Mouse (Mus musculus) gastrocnemius, adult 18-20 months (tissue): ENCODE results near the gene 1700018B08Rik. TPM values are rescaled to one million over a fixed set of nuclear protein-coding genes. Genes with fewer than 3 reads are reported as not detected.

Experiments
- DNase-seq: peaks from one replicate; pipeline ENCODE4 v3.0.0; 2021; ENCODE audit warnings: low spot score
- total RNA-seq, 2 experiments: library from RNA; stranded (reverse); gene quantifications; 2 replicates each; pipeline ENCODE4 v1.2.3; 2021

The 1700018B08Rik gene
- total RNA-seq, 2 experiments from 2014 or later = not detected

GRCm38 (mm10) chr8:121562941-121563351, 18.8 kb upstream of the 1700018B08Rik start:
- peak; percentile 95 for DNase-seq

GRCm38 (mm10) chr8:121561636-121562345, 17.7 kb upstream of the 1700018B08Rik start:
- peak; percentile 86 for DNase-seq

- no peak for DNase-seq
These were observed 16.4 kb upstream of the 1700018B08Rik start for GRCm38 (mm10) chr8:121560432-121561100.

GRCm38 (mm10) chr8:121559801-121560200, 15.7 kb upstream of the 1700018B08Rik start:
- DNase-seq = no peak

GRCm38 (mm10) chr8:121558538-121558937, 14.4 kb upstream of the 1700018B08Rik start:
- DNase-seq = no peak

GRCm38 (mm10) chr8:121557746-121558145, 13.6 kb upstream of the 1700018B08Rik start:
- DNase-seq = no peak

GRCm38 (mm10) chr8:121553831-121554475, 9.8 kb upstream of the 1700018B08Rik start:
- no peak for DNase-seq

GRCm38 (mm10) chr8:121552506-121552905, 8.4 kb upstream of the 1700018B08Rik start:
- DNase-seq = no peak

- peak; percentile 88 for DNase-seq
These were observed 7.2 kb upstream of the 1700018B08Rik start for GRCm38 (mm10) chr8:121551065-121551985.

- no peak for DNase-seq
These were observed 5.9 kb upstream of the 1700018B08Rik start for GRCm38 (mm10) chr8:121550056-121550455.

- peak; percentile 75 for DNase-seq
These were observed 3.0 kb upstream of the 1700018B08Rik start for GRCm38 (mm10) chr8:121547132-121547531.

GRCm38 (mm10) chr8:121544936-121545335, 816 bp upstream of the 1700018B08Rik start:
- no peak for DNase-seq

GRCm38 (mm10) chr8:121542901-121543300, 1.2 kb downstream of the 1700018B08Rik start:
- no peak for DNase-seq

- DNase-seq = no peak
These were observed 2.3 kb downstream of the 1700018B08Rik start for GRCm38 (mm10) chr8:121541862-121542261.

- DNase-seq = no peak
These were observed 11.7 kb downstream of the 1700018B08Rik start for GRCm38 (mm10) chr8:121532381-121532780.

- no peak for DNase-seq
These were observed 13.5 kb downstream of the 1700018B08Rik start for GRCm38 (mm10) chr8:121530639-121531038.

GRCm38 (mm10) chr8:121528790-121529189, 15.3 kb downstream of the 1700018B08Rik start:
- DNase-seq = no peak

- no peak for DNase-seq
These were observed 16.4 kb downstream of the 1700018B08Rik start for GRCm38 (mm10) chr8:121527751-121528150.

- no peak for DNase-seq
These were observed 17.1 kb downstream of the 1700018B08Rik start for GRCm38 (mm10) chr8:121526811-121527550.

GRCm38 (mm10) chr8:121525111-121525818, 18.9 kb downstream of the 1700018B08Rik start:
- no peak for DNase-seq
